Mouse (Mus musculus) neural tube, embryonic 11.5 days (tissue): ENCODE measurements around the gene E030018B13Rik. TPM values are rescaled to one million over a fixed set of nuclear protein-coding genes. Genes with fewer than 3 reads are reported as not detected.

Experiments used
- ATAC-seq: fragments of 200-750 bp; cut with Nextera tagmentation; 2 replicates; pipeline ENCODE4 v1.8.0; 2017; ENCODE audit warnings: moderate number of reproducible peaks, mild to moderate bottlenecking, moderate TSS enrichment, moderate library complexity; ENCODE audit not compliant: insufficient read depth, low FRiP score, low TSS enrichment
- DNase-seq: peaks from one replicate; pipeline ENCODE4 v3.0.0-alpha.2; 2015; ENCODE audit warnings: low spot score
- H3K27ac ChIP-seq: fragments of 300-500 bp; sonication (generic); 2 replicates; pipeline ENCODE4 v1.5.1; 2014; ENCODE audit warnings: low read depth, mild to moderate bottlenecking, low read length
- H3K27me3 ChIP-seq: fragments of 300-500 bp; sonication (generic); 2 replicates; pipeline ENCODE4 v1.6.1; 2014; ENCODE audit warnings: mild to moderate bottlenecking, low read length, mixed read lengths; ENCODE audit not compliant: control insufficient read depth, insufficient read depth
- H3K36me3 ChIP-seq: fragments of 300-500 bp; sonication (generic); 2 replicates; pipeline ENCODE4 v1.6.1; 2014; ENCODE audit warnings: mild to moderate bottlenecking, low read length, moderate library complexity, mixed read lengths; ENCODE audit not compliant: control insufficient read depth, insufficient read depth
- H3K4me1 ChIP-seq: fragments of 300-500 bp; sonication (generic); 2 replicates; pipeline ENCODE4 v1.6.1; 2014; ENCODE audit warnings: low read length, mixed read lengths; ENCODE audit not compliant: control insufficient read depth, insufficient read depth
- H3K4me2 ChIP-seq: fragments of 300-500 bp; sonication (generic); 2 replicates; pipeline ENCODE4 v1.6.1; 2014; ENCODE audit warnings: low read depth, mild to moderate bottlenecking, moderate library complexity
- H3K4me3 ChIP-seq: fragments of 300-500 bp; sonication (generic); 2 replicates; pipeline ENCODE4 v1.5.1; 2014; ENCODE audit warnings: low read depth, low read length
- H3K9ac ChIP-seq: fragments of 300-500 bp; sonication (generic); 2 replicates; pipeline ENCODE4 v1.6.1; 2014; ENCODE audit warnings: mild to moderate bottlenecking, low read length
- H3K9me3 ChIP-seq: fragments of 300-500 bp; sonication (generic); 2 replicates; pipeline ENCODE4 v1.6.1; 2016; ENCODE audit warnings: low read length; ENCODE audit not compliant: control insufficient read depth
- WGBS: fragments of 180-500 bp; shearing (Covaris S2); extraction: QIAGEN DNeasy Blood & Tissue Kit; methylation state at CpG from one replicate; pipeline ENCODE4 v1.1.7; 2014; 5-methylcytosine and 5-hydroxymethylcytosine counted together
- polyA plus RNA-seq: library from polyadenylated mRNA; unstranded; fragments of >200 nt; fragmentation: Nextera tagmentation; extraction: Ambion mirVana; gene quantifications from 2 replicates; pipeline ENCODE4 v1.2.1, GENCODE M21; 2014

Gene E030018B13Rik
- polyA plus RNA-seq, 1 experiment from 2014 or later, result not detected

- peaks cover 17% of the 10 kb centered on the region for H3K4me1 ChIP-seq
- no peaks in the 10 kb centered on the region for H3K36me3 ChIP-seq
- H3K27me3 ChIP-seq, result no peaks in the 10 kb centered on the region
- WGBS, result 5% methylated on average over 16 of the region's 16 CpGs
- peak overlapping the region; percentile 33 for H3K9ac ChIP-seq
- H3K9me3 ChIP-seq, result no peaks in the 10 kb centered on the region
- DNase-seq (peak; percentile 85), ATAC-seq (peak; percentile 91)
- H3K4me2 ChIP-seq, result peak overlapping the region; percentile 24
- no peak overlapping the region for H3K4me3 ChIP-seq
- peak overlapping the region; percentile 90 for H3K27ac ChIP-seq
Observed at GRCm38 (mm10) chr7:63956981-63957713, 40.5 kb downstream of the E030018B13Rik start.

GRCm38 (mm10) chr7:63957872-63958640 lies 41.4 kb downstream of the E030018B13Rik start:
- Histone ChIP-seq H3K4me2 (0 out of 2 replicates have a peak overlapping the region, but pooled peaks have one; percentile 24), H3K36me3 (no peaks in the 10 kb centered on the region), H3K4me1 (peaks cover 15% of the 10 kb centered on the region), H3K9ac (peak overlapping the region; percentile 33), H3K27ac (peak overlapping the region; percentile 90), H3K27me3 (no peaks in the 10 kb centered on the region), H3K9me3 (no peaks in the 10 kb centered on the region), H3K4me3 (no peak overlapping the region)
- ATAC-seq, result peak; percentile 16; the same call in 1 of the 2 replicates
- DNase-seq, result peak; percentile 51
- WGBS, result 70% methylated on average over 12 of the region's 12 CpGs

- no peaks in the 10 kb centered on the region for H3K9me3 ChIP-seq
- H3K9ac ChIP-seq, result no peak overlapping the region
- no peak overlapping the region for H3K27ac ChIP-seq
- no peak for DNase-seq
- H3K27me3 ChIP-seq, result no peaks in the 10 kb centered on the region
- peaks cover under 1% of the 10 kb centered on the region; the same call in 1 of the 2 replicates for H3K4me1 ChIP-seq
- H3K4me2 ChIP-seq, result no peak overlapping the region
- H3K4me3 ChIP-seq, result no peak overlapping the region
- 67% methylated on average over 5 of the region's 5 CpGs for WGBS
- H3K36me3 ChIP-seq, result no peaks in the 10 kb centered on the region
- no peak for ATAC-seq
Observed at GRCm38 (mm10) chr7:63963632-63964031, 47.0 kb downstream of the E030018B13Rik start.

GRCm38 (mm10) chr7:63964121-63964520 lies 47.5 kb downstream of the E030018B13Rik start:
- no peak for DNase-seq
- Histone ChIP-seq H3K9me3 (no peaks in the 10 kb centered on the region), H3K27ac (no peak overlapping the region), H3K4me2 (no peak overlapping the region), H3K4me3 (no peak overlapping the region), H3K27me3 (no peaks in the 10 kb centered on the region), H3K4me1 (no peaks in the 10 kb centered on the region), H3K9ac (no peak overlapping the region), H3K36me3 (no peaks in the 10 kb centered on the region)
- no peak; the same call in 1 of the 2 replicates for ATAC-seq
- WGBS, result 78% methylated on average over 6 of the region's 6 CpGs

- Histone ChIP-seq H3K27ac (no peak overlapping the region), H3K36me3 (no peaks in the 10 kb centered on the region), H3K4me2 (no peak overlapping the region), H3K9me3 (no peaks in the 10 kb centered on the region), H3K9ac (no peak overlapping the region), H3K4me1 (peaks cover 4% of the 10 kb centered on the region; the same call in 1 of the 2 replicates), H3K27me3 (no peaks in the 10 kb centered on the region), H3K4me3 (no peak overlapping the region)
- DNase-seq, result peak; percentile 17
- 84% methylated on average over 2 of the region's 2 CpGs for whole genome bisulfite sequencing
- ATAC-seq, result peak; percentile 28; the same call in 1 of the 2 replicates
Observed at GRCm38 (mm10) chr7:63965135-63965534, 48.5 kb downstream of the E030018B13Rik start.

GRCm38 (mm10) chr7:63965635-63966418 lies 49.2 kb downstream of the E030018B13Rik start:
- whole genome bisulfite sequencing, result 83% methylated on average over 5 of the region's 5 CpGs
- peaks cover 4% of the 10 kb centered on the region; the same call in 1 of the 2 replicates for H3K4me1 ChIP-seq
- no peak overlapping the region for H3K27ac ChIP-seq
- no peak overlapping the region for H3K9ac ChIP-seq
- no peaks in the 10 kb centered on the region for H3K9me3 ChIP-seq
- H3K4me3 ChIP-seq, result no peak overlapping the region
- ATAC-seq (no peak), DNase-seq (no peak)
- no peaks in the 10 kb centered on the region for H3K36me3 ChIP-seq
- H3K4me2 ChIP-seq, result no peak overlapping the region
- no peaks in the 10 kb centered on the region for H3K27me3 ChIP-seq

GRCm38 (mm10) chr7:63969941-63970340 lies 53.3 kb downstream of the E030018B13Rik start:
- H3K9ac ChIP-seq, result no peak overlapping the region
- no peaks in the 10 kb centered on the region for H3K27me3 ChIP-seq
- H3K27ac ChIP-seq, result no peak overlapping the region
- H3K36me3 ChIP-seq, result no peaks in the 10 kb centered on the region
- no peak overlapping the region for H3K4me3 ChIP-seq
- 47% methylated on average over 3 of the region's 3 CpGs for WGBS
- H3K4me1 ChIP-seq, result peaks cover 4% of the 10 kb centered on the region; the same call in 1 of the 2 replicates
- DNase-seq (no peak), ATAC-seq (no peak; the same call in 1 of the 2 replicates)
- H3K4me2 ChIP-seq, result no peak overlapping the region
- H3K9me3 ChIP-seq, result no peaks in the 10 kb centered on the region
